9 mouse cellular contexts compared by ENCODE assay signal in genomic region chr9:46480080-46480690, GRCm38 (mm10).
DNase-seq lines count a peak whose midpoint lies in the region; ATAC-seq and TF ChIP-seq lines count a peak whose summit lies in the region.
"Had no signal": no experiment of that assay in that cellular context is flagged by ENCODE, and none has a peak within 500 bp of the region (broad histone marks: within the 10 kb centered on the region; RNA-seq: fewer than 3 reads in every experiment).

No protein-coding gene starts in this region.

- TF ChIP-seq CTCF in gastrocnemius, adult 2 months (IDR thresholded peaks at IDR 0.05): no peak
- TF ChIP-seq CTCF in left cerebral cortex, adult 2 months (IDR thresholded peaks at IDR 0.05): no peak

- no peak overlapping the region for H3K27ac ChIP-seq in gastrocnemius, adult 2 months
- H3K27ac ChIP-seq in hindbrain, embryonic 13.5 days: peak overlapping the region; percentile 23; the same call in 1 of the 2 replicates
- H3K27ac ChIP-seq in liver, embryonic 13.5 days: no peak overlapping the region
- H3K27ac ChIP-seq in neural tube, embryonic 12.5 days: no peak overlapping the region
- no peak overlapping the region for H3K27ac ChIP-seq in left cerebral cortex, adult 2 months

- peak overlapping the region; percentile 29; the same call in 1 of the 2 replicates for H3K9ac ChIP-seq in hindbrain, embryonic 13.5 days
- H3K9ac ChIP-seq in liver, embryonic 13.5 days: no peak overlapping the region
- H3K9ac ChIP-seq in neural tube, embryonic 12.5 days: no peak overlapping the region

- no peaks in the 10 kb centered on the region for H3K36me3 ChIP-seq in hindbrain, embryonic 13.5 days
- no peaks in the 10 kb centered on the region for H3K36me3 ChIP-seq in liver, embryonic 13.5 days
- H3K36me3 ChIP-seq in neural tube, embryonic 12.5 days: no peaks in the 10 kb centered on the region

- no peak for ATAC-seq in hindbrain, embryonic 13.5 days (ENCODE audit: low FRiP score)
- ATAC-seq in liver, embryonic 13.5 days (ENCODE audit: low read depth): peak; percentile 51; the same call in 1 of the 2 replicates
- no peak for ATAC-seq in neural tube, embryonic 12.5 days (ENCODE audit: low FRiP score, low read depth)

- H3K4me3 ChIP-seq in gastrocnemius, adult 2 months: no peak overlapping the region
- no peak overlapping the region for H3K4me3 ChIP-seq in hindbrain, embryonic 13.5 days
- no peak overlapping the region for H3K4me3 ChIP-seq in liver, embryonic 13.5 days (replicated peaks)
- H3K4me3 ChIP-seq in neural tube, embryonic 12.5 days: no peak overlapping the region
- no peak overlapping the region for H3K4me3 ChIP-seq in left cerebral cortex, adult 2 months
- H3K4me3 ChIP-seq: erythroblast, embryonic 14.5 days had no signal

- H3K9me3 ChIP-seq in hindbrain, embryonic 13.5 days: no peaks in the 10 kb centered on the region
- H3K9me3 ChIP-seq in liver, embryonic 13.5 days (replicated peaks): no peaks in the 10 kb centered on the region
- H3K9me3 ChIP-seq in neural tube, embryonic 12.5 days: no peaks in the 10 kb centered on the region

- H3K27me3 ChIP-seq in hindbrain, embryonic 13.5 days: peaks cover 13% of the 10 kb centered on the region
- H3K27me3 ChIP-seq in liver, embryonic 13.5 days: no peaks in the 10 kb centered on the region
- no peaks in the 10 kb centered on the region for H3K27me3 ChIP-seq in neural tube, embryonic 12.5 days (replicated peaks)

- intact Hi-C loops in gastrocnemius, adult 2 months (cut with DNase I): no loop called here
- intact Hi-C loops in left cerebral cortex, adult 2 months (cut with DNase I): no loop called here

- peaks cover 44% of the 10 kb centered on the region for H3K4me1 ChIP-seq in hindbrain, embryonic 13.5 days (replicated peaks)
- peaks cover 7% of the 10 kb centered on the region; the same call in 1 of the 2 replicates for H3K4me1 ChIP-seq in liver, embryonic 13.5 days (replicated peaks)
- H3K4me1 ChIP-seq in neural tube, embryonic 12.5 days: peaks cover 31% of the 10 kb centered on the region

- H3K4me2 ChIP-seq in hindbrain, embryonic 13.5 days: no peak overlapping the region
- H3K4me2 ChIP-seq in liver, embryonic 13.5 days: peak overlapping the region; percentile 21; the same call in 1 of the 2 replicates
- H3K4me2 ChIP-seq in neural tube, embryonic 12.5 days (replicated peaks): peak overlapping the region; percentile 15; the same call in 1 of the 2 replicates

- 3% methylated on average over 13 of the region's 13 CpGs for WGBS in hindbrain, embryonic 13.5 days
- 21% methylated on average over 13 of the region's 13 CpGs for WGBS in liver, embryonic 13.5 days (ENCODE audit: insufficient replicate concordance)
- 5% methylated on average over 13 of the region's 13 CpGs for WGBS in neural tube, embryonic 12.5 days

- DNase-seq in gastrocnemius, postnatal 10 days: peak; percentile 8
- no peak for DNase-seq in gastrocnemius, adult 2 months
- DNase-seq in embryo, embryonic 11 days: peak; percentile 89
- DNase-seq in liver, embryonic 13.5 days: no peak
- no peak for DNase-seq in left cerebral cortex, adult 9 months (ENCODE audit: low spot score in 2 of 2)
- no peak for DNase-seq in left cerebral cortex, adult 2 months (ENCODE audit: extremely low spot score in 1 of 2, low spot score in 2 of 2)

Comparison
In these comparisons a context has a peak if more than half of its experiments do, and no peak if none do; other contexts are left out.
1. DNase-seq: peak in gastrocnemius, postnatal 10 days (single experiment) and embryo, embryonic 11 days (single experiment); none in gastrocnemius, adult 2 months (single experiment), liver, embryonic 13.5 days (single experiment), left cerebral cortex, adult 9 months (0 of 2) and left cerebral cortex, adult 2 months (0 of 2).